Mouse (Mus musculus): Measurements from ENCODE around the gene Atp8a2. TPM values are rescaled to one million over a fixed set of nuclear protein-coding genes. Genes with fewer than 3 reads are reported as not detected.

Atp8a2 gene
- polyA plus RNA-seq, 1 experiment from 2014 or later = 0.74 TPM

DNA sequence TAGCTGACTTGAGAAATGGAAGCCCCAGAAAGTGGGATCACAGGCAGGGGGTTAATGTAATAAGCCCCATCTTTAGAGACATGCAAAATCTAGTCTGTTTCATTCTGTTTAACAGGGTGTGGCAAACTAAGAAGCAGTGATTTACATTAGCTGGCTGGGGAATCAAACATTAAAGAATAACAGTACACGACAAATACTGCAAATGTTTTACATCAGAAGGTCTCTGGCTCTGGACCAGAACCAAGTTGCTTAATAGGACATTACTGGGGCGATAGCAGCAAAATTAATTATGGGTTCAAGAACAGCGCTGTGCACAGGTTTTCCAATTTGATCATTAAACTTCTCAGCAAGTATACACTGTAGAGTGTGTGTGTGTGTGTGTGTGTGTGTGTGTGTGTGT lies 397.5 kb downstream of the Atp8a2 start:
- no peak overlapping the region for H3K4me2 ChIP-seq (replicated peaks; ENCODE audit: low read depth, low read length)
- WGBS = 72% methylated on average over 3 of the region's 3 CpGs
- no peaks in the 10 kb centered on the region for H3K36me3 ChIP-seq (ENCODE audit: control insufficient read depth, insufficient read depth, low read length)
- H3K9ac ChIP-seq (ENCODE audit: low read depth, low read length) = no peak overlapping the region
- no peaks in the 10 kb centered on the region for H3K4me1 ChIP-seq (ENCODE audit: control insufficient read depth, insufficient read depth, low read length)
- no peaks in the 10 kb centered on the region for H3K9me3 ChIP-seq (ENCODE audit: control insufficient read depth, low read length)
- H3K27ac ChIP-seq (ENCODE audit: low read depth, low read length) = no peak overlapping the region
- ATAC-seq (ENCODE audit: low FRiP score, low TSS enrichment) = no peak
- no peak overlapping the region for H3K4me3 ChIP-seq (ENCODE audit: low read length)
- H3K27me3 ChIP-seq (ENCODE audit: control insufficient read depth, insufficient read depth, low read length) = no peaks in the 10 kb centered on the region

- Histone ChIP-seq H3K4me1 (ENCODE audit: control insufficient read depth, insufficient read depth, low read length) (no peaks in the 10 kb centered on the region), H3K4me2 (replicated peaks; ENCODE audit: low read depth, low read length) (no peak overlapping the region), H3K9me3 (ENCODE audit: control insufficient read depth, low read length) (no peaks in the 10 kb centered on the region), H3K4me3 (ENCODE audit: low read length) (no peak overlapping the region), H3K36me3 (ENCODE audit: control insufficient read depth, insufficient read depth, low read length) (no peaks in the 10 kb centered on the region), H3K27ac (ENCODE audit: low read depth, low read length) (no peak overlapping the region), H3K9ac (ENCODE audit: low read depth, low read length) (no peak overlapping the region), H3K27me3 (ENCODE audit: control insufficient read depth, insufficient read depth, low read length) (no peaks in the 10 kb centered on the region)
- ATAC-seq (ENCODE audit: low FRiP score, low TSS enrichment) = no peak
- 71% methylated on average over 10 of the region's 10 CpGs for WGBS
These were observed 403.1 kb downstream of the Atp8a2 start for GRCm38 (mm10) chr14:59793841-59794240.

DNA sequence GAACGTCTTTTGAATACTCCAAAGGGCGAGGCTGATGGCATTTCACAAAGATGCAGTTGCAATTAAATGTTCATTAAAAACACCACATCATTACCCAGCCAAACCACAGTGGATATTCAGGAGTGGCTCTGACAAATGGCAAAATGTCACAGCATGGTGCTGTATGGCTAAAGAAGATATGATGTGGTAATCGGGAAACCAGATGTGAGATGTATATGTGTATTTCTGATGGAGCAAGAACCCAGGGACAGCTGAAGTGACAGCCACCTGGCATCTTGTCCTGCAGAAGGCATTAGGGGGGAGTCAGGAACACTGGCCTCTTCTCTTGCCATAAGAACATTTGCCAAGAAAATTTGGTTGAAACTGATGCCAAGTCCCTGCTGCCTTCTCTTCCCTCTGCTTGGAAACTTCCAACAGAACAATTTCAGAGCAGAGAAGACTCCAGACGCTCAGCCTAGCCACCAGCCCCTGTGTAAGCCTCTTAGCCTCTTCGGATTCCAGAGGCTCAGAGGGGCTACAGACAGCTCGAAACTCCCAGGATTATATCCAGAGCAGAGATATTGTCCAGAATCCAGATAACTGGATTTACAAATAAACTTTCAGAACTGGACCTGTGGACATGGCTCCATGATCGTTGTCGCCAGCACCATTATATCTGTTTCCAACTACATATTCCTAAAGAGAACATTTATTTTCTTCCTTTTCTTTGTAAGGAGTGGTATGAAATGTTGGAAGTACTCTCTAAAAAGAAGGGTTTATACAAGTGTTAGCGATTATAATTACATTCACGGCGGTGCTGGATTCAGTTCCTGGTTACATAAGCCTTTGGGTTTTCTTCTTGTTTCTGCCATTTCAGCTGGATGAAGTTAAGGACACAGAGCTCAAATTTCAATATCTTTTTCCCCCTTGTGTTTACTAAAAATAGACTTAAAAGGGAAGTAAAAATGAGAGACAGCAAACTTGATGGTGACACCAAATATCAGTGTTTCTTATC lies 413.3 kb downstream of the Atp8a2 start:
- H3K9ac ChIP-seq (ENCODE audit: low read depth, low read length) = no peak overlapping the region
- no peak overlapping the region for H3K27ac ChIP-seq (ENCODE audit: low read depth, low read length)
- no peak for ATAC-seq (ENCODE audit: low FRiP score, low TSS enrichment)
- no peak overlapping the region for H3K4me2 ChIP-seq (replicated peaks; ENCODE audit: low read depth, low read length)
- 89% methylated on average over 11 of the region's 11 CpGs for WGBS
- H3K4me3 ChIP-seq (ENCODE audit: low read length) = no peak overlapping the region
- H3K9me3 ChIP-seq (ENCODE audit: control insufficient read depth, low read length) = peaks cover 4% of the 10 kb centered on the region; the same call in 1 of the 2 replicates
- H3K36me3 ChIP-seq (ENCODE audit: control insufficient read depth, insufficient read depth, low read length) = no peaks in the 10 kb centered on the region
- no peaks in the 10 kb centered on the region for H3K4me1 ChIP-seq (ENCODE audit: control insufficient read depth, insufficient read depth, low read length)
- H3K27me3 ChIP-seq (ENCODE audit: control insufficient read depth, insufficient read depth, low read length) = no peaks in the 10 kb centered on the region

DNA sequence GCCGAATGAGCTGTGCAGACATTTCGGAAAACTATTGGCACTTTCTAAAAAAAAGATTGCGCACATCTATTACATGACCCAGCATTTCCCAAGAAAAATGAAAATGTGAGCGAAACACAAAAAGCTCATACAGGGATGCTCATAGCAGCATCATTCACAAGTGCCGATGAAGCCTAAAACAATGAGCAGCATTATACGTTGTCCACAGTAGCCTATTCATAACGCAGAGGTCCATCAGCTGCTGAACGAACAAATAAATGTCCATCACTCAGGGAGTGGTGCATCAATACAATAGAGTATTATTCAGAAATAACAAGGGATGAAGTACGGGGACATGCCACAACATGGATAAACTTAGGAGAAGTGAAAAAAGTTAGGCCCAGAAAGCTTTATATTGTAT lies 416.6 kb downstream of the Atp8a2 start:
- Histone ChIP-seq H3K4me3 (ENCODE audit: low read length) (no peak overlapping the region), H3K9ac (ENCODE audit: low read depth, low read length) (no peak overlapping the region), H3K27ac (ENCODE audit: low read depth, low read length) (no peak overlapping the region), H3K27me3 (ENCODE audit: control insufficient read depth, insufficient read depth, low read length) (no peaks in the 10 kb centered on the region), H3K9me3 (ENCODE audit: control insufficient read depth, low read length) (peaks cover 4% of the 10 kb centered on the region; the same call in 1 of the 2 replicates), H3K4me2 (replicated peaks; ENCODE audit: low read depth, low read length) (no peak overlapping the region), H3K4me1 (ENCODE audit: control insufficient read depth, insufficient read depth, low read length) (no peaks in the 10 kb centered on the region), H3K36me3 (ENCODE audit: control insufficient read depth, insufficient read depth, low read length) (no peaks in the 10 kb centered on the region)
- no peak for ATAC-seq (ENCODE audit: low FRiP score, low TSS enrichment)
- 91% methylated on average over 9 of the region's 9 CpGs for WGBS

DNA sequence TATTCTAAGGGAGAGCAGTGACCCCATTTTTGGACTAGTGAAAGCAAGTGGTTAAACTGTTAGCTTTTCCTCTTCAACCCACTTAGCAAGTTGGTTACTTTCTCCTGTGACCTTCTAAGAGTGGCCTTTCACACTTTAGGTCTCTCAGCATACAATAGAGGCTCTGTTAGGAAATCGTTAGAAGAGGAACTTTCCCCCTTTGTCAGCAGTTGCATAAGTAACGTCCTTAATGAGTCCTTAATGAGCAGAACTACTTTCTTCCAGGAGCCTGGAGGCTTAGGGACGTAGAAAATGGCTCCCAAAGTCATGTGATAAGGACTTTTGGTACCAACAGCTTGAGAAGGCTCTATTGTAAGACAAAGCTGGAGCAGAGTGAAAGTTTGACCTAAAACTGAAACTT lies 434.8 kb downstream of the Atp8a2 start:
- no peaks in the 10 kb centered on the region for H3K4me1 ChIP-seq (ENCODE audit: control insufficient read depth, insufficient read depth, low read length)
- ATAC-seq (ENCODE audit: low FRiP score, low TSS enrichment) = no peak
- H3K4me3 ChIP-seq (ENCODE audit: low read length) = no peak overlapping the region
- no peak overlapping the region for H3K9ac ChIP-seq (ENCODE audit: low read depth, low read length)
- H3K4me2 ChIP-seq (replicated peaks; ENCODE audit: low read depth, low read length) = no peak overlapping the region
- H3K27me3 ChIP-seq (ENCODE audit: control insufficient read depth, insufficient read depth, low read length) = no peaks in the 10 kb centered on the region
- WGBS = 45% methylated on average over 3 of the region's 3 CpGs
- H3K27ac ChIP-seq (ENCODE audit: low read depth, low read length) = no peak overlapping the region
- no peaks in the 10 kb centered on the region for H3K36me3 ChIP-seq (ENCODE audit: control insufficient read depth, insufficient read depth, low read length)
- no peaks in the 10 kb centered on the region for H3K9me3 ChIP-seq (ENCODE audit: control insufficient read depth, low read length)

DNA sequence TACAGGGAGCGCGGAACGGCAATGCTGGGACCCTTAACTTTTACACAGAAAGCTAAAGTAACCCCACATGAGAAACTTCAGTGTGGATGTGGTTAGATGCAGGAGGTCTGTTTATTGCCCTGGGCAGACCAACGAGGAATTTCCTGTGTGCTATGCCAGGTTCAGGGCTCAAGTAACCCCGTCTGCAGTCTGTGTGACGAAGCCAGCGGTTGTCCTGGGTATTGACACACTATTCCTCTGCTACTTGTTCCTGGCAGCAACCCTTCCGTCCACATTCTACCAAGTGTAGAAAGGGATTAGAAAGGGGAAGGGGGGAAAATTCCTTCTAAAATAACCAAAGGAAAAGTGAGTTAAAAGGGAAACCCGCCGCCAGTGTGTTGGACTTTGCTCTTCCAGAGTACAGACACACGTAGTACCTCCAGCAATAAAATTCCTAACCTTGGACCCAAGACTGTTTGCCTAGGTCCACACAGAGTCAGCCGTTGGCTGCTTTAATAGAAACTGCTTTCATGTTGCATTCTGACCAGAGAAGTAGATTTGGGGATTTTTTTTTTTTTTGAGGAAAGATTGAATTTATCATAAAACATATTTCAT lies 437.0 kb downstream of the Atp8a2 start:
- ATAC-seq (ENCODE audit: low FRiP score, low TSS enrichment) = no peak
- 67% methylated on average over 12 of the region's 12 CpGs for WGBS

GRCm38 (mm10) chr14:59759196-59759839 lies 437.7 kb downstream of the Atp8a2 start:
- Histone ChIP-seq H3K9me3 (ENCODE audit: control insufficient read depth, low read length) (no peaks in the 10 kb centered on the region), H3K4me3 (ENCODE audit: low read length) (no peak overlapping the region), H3K36me3 (ENCODE audit: control insufficient read depth, insufficient read depth, low read length) (no peaks in the 10 kb centered on the region), H3K27ac (ENCODE audit: low read depth, low read length) (no peak overlapping the region), H3K4me1 (ENCODE audit: control insufficient read depth, insufficient read depth, low read length) (no peaks in the 10 kb centered on the region), H3K9ac (ENCODE audit: low read depth, low read length) (no peak overlapping the region), H3K4me2 (replicated peaks; ENCODE audit: low read depth, low read length) (no peak overlapping the region), H3K27me3 (ENCODE audit: control insufficient read depth, insufficient read depth, low read length) (no peaks in the 10 kb centered on the region)
- WGBS = 67% methylated on average over 15 of the region's 15 CpGs
- ATAC-seq (ENCODE audit: low FRiP score, low TSS enrichment) = no peak

More for the DNA sequence above, 437.0 kb downstream of the Atp8a2 start:
- Histone ChIP-seq H3K4me1 (ENCODE audit: control insufficient read depth, insufficient read depth, low read length) (no peaks in the 10 kb centered on the region), H3K9ac (ENCODE audit: low read depth, low read length) (no peak overlapping the region), H3K27me3 (ENCODE audit: control insufficient read depth, insufficient read depth, low read length) (no peaks in the 10 kb centered on the region), H3K27ac (ENCODE audit: low read depth, low read length) (no peak overlapping the region), H3K9me3 (ENCODE audit: control insufficient read depth, low read length) (no peaks in the 10 kb centered on the region), H3K36me3 (ENCODE audit: control insufficient read depth, insufficient read depth, low read length) (no peaks in the 10 kb centered on the region), H3K4me2 (replicated peaks; ENCODE audit: low read depth, low read length) (no peak overlapping the region), H3K4me3 (ENCODE audit: low read length) (no peak overlapping the region)

DNA sequence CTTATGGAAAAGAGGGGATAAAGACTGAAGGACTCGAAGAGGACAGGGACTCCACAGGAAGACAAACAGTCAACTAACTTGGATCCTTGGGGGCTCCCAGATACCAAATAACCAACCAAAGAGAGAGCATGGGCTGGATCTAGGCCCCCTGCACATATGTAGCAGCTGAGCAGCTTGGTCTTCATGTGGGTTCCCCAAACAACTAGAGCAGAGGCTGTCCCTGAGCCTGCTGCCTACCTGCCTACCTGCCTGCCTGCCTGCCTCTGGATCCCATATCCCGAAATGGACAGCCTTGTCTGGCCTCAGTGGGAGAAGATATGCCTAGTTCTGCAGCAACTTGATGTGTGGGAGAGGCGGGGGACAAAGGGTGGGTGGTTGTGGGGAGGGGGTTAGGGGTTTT lies 444.6 kb downstream of the Atp8a2 start:
- no peak overlapping the region for H3K27ac ChIP-seq (ENCODE audit: low read depth, low read length)
- no peak overlapping the region for H3K4me2 ChIP-seq (replicated peaks; ENCODE audit: low read depth, low read length)
- H3K36me3 ChIP-seq (ENCODE audit: control insufficient read depth, insufficient read depth, low read length) = no peaks in the 10 kb centered on the region
- H3K9ac ChIP-seq (ENCODE audit: low read depth, low read length) = no peak overlapping the region
- no peaks in the 10 kb centered on the region for H3K4me1 ChIP-seq (ENCODE audit: control insufficient read depth, insufficient read depth, low read length)
- no peaks in the 10 kb centered on the region for H3K27me3 ChIP-seq (ENCODE audit: control insufficient read depth, insufficient read depth, low read length)
- no peaks in the 10 kb centered on the region for H3K9me3 ChIP-seq (ENCODE audit: control insufficient read depth, low read length)
- ATAC-seq (ENCODE audit: low FRiP score, low TSS enrichment) = no peak
- WGBS = 85% methylated on average over 3 of the region's 3 CpGs
- no peak overlapping the region for H3K4me3 ChIP-seq (ENCODE audit: low read length)

GRCm38 (mm10) chr14:59750005-59750404 lies 447.0 kb downstream of the Atp8a2 start:
- H3K9ac ChIP-seq (ENCODE audit: low read depth, low read length) = no peak overlapping the region
- WGBS = 83% methylated on average over 6 of the region's 6 CpGs
- no peak overlapping the region for H3K27ac ChIP-seq (ENCODE audit: low read depth, low read length)
- H3K4me1 ChIP-seq (ENCODE audit: control insufficient read depth, insufficient read depth, low read length) = no peaks in the 10 kb centered on the region
- no peaks in the 10 kb centered on the region for H3K36me3 ChIP-seq (ENCODE audit: control insufficient read depth, insufficient read depth, low read length)
- no peaks in the 10 kb centered on the region for H3K9me3 ChIP-seq (ENCODE audit: control insufficient read depth, low read length)
- no peaks in the 10 kb centered on the region for H3K27me3 ChIP-seq (ENCODE audit: control insufficient read depth, insufficient read depth, low read length)
- H3K4me2 ChIP-seq (replicated peaks; ENCODE audit: low read depth, low read length) = no peak overlapping the region
- ATAC-seq (ENCODE audit: low FRiP score, low TSS enrichment) = no peak
- H3K4me3 ChIP-seq (ENCODE audit: low read length) = no peak overlapping the region
